Mouse (Mus musculus) liver, embryonic 14.5 days (tissue): ENCODE measurements around the gene Hivep3. TPM values are rescaled to one million over a fixed set of nuclear protein-coding genes. Genes with fewer than 3 reads are reported as not detected.

ENCODE experiments used
- ATAC-seq: fragments of 200-750 bp; cut with Nextera tagmentation; 2 replicates; pipeline ENCODE4 v1.8.0; 2017; ENCODE audit warnings: moderate number of reproducible peaks, mild to moderate bottlenecking, moderate library complexity; ENCODE audit not compliant: insufficient read depth
- DNase-seq, 3 experiments: peaks; one replicate each; pipeline ENCODE4 v3.0.0-alpha.2; 2012 to 2013; ENCODE audit warnings: low read depth in 3 of 3, low spot score in 3 of 3
- H3K27ac ChIP-seq: fragments of 300-500 bp; sonication (generic); 2 replicates; pipeline ENCODE4 v1.5.1; 2014; ENCODE audit warnings: moderate library complexity, mild to moderate bottlenecking, control low read depth, inconsistent platforms
- H3K27me3 ChIP-seq: fragments of 300-500 bp; sonication (generic); 2 replicates; pipeline ENCODE4 v1.6.1; 2014; ENCODE audit warnings: mild to moderate bottlenecking, low read length, moderate library complexity; ENCODE audit not compliant: control insufficient read depth, insufficient read depth
- H3K36me3 ChIP-seq: fragments of 300-500 bp; sonication (generic); replicated peaks from 2 replicates; pipeline ENCODE4 v1.6.1; 2014; ENCODE audit warnings: low read depth; ENCODE audit not compliant: control insufficient read depth, insufficient read depth
- H3K4me1 ChIP-seq, 2 experiments: fragments of 200-500 bp in 1 of 2; fragments of 300-500 bp in 1 of 2; sonication (generic) in 1 of 2; replicated peaks; 2 replicates each; pipeline ENCODE4 v1.6.1; 2012 to 2014; ENCODE audit warnings: antibody characterized with exemption in 1 of 2, inconsistent platforms in 1 of 2, low read length in 1 of 2; ENCODE audit not compliant: control insufficient read depth in 2 of 2, insufficient read depth in 2 of 2
- H3K4me2 ChIP-seq: fragments of 300-500 bp; sonication (generic); 2 replicates; pipeline ENCODE4 v1.6.1; 2014; ENCODE audit warnings: low read depth, mild to moderate bottlenecking, control low read depth, moderate library complexity
- H3K4me3 ChIP-seq, 2 experiments: fragments of 200-500 bp in 1 of 2; fragments of 300-500 bp in 1 of 2; sonication (generic) in 1 of 2; 2 replicates each; pipeline ENCODE4 v1.5.1; 2012 to 2014; ENCODE audit warnings: low read depth in 2 of 2, low read length in 2 of 2, mild to moderate bottlenecking in 2 of 2, control low read depth in 1 of 2, inconsistent platforms in 1 of 2, moderate library complexity in 1 of 2; ENCODE audit not compliant: insufficient read depth in 1 of 2
- H3K9ac ChIP-seq: fragments of 300-500 bp; sonication (generic); replicated peaks from 2 replicates; pipeline ENCODE4 v1.6.1; 2014; ENCODE audit warnings: mild to moderate bottlenecking, control low read depth, moderate library complexity
- H3K9me3 ChIP-seq: fragments of 300-500 bp; sonication (generic); 2 replicates; pipeline ENCODE4 v1.6.1; 2016; ENCODE audit warnings: low read length, mixed read lengths; ENCODE audit not compliant: control insufficient read depth
- CTCF ChIP-seq: IDR thresholded peaks from 2 replicates; pipeline ENCODE4 v1.5.1; 2016; ENCODE audit warnings: antibody characterized with exemption, low read depth, control low read depth
- EP300 ChIP-seq: IDR thresholded peaks from 2 replicates; pipeline ENCODE4 v1.6.1; 2016; ENCODE audit warnings: antibody characterized with exemption, low read depth
- WGBS: fragments of 180-500 bp; shearing (Covaris S2); extraction: QIAGEN DNeasy Blood & Tissue Kit; methylation state at CpG from one replicate; pipeline ENCODE4 v1.1.7; 2014; ENCODE audit not compliant: insufficient replicate concordance; 5-methylcytosine and 5-hydroxymethylcytosine counted together
- polyA plus RNA-seq, 2 experiments: library from polyadenylated mRNA; depleted of rRNA in 1 of 2; stranded (reverse) in 1 of 2; unstranded in 1 of 2; fragments of >200 nt; fragmentation: Nextera tagmentation in 1 of 2; extraction: Ambion mirVana in 1 of 2; gene quantifications; 2 replicates each; pipeline versions ENCODE4 v1.2.1 to v1.2.3; 2012 to 2014

Gene Hivep3
- polyA plus RNA-seq, 2 experiments = 1.9 to 2.7 TPM

- no peaks in the 10 kb centered on the region for H3K9me3 ChIP-seq
- peak overlapping the region; percentile 55 for H3K4me2 ChIP-seq
- TF ChIP-seq CTCF = no peak
- no peak for TF ChIP-seq EP300
- H3K27me3 ChIP-seq = peaks cover 17% of the 10 kb centered on the region
- H3K4me3 ChIP-seq = peak overlapping the region in 1 of 2 experiments; percentile 38; a peak in 1 of 4 replicates
- peaks cover 0 to 2% of the 10 kb centered on the region in 2 experiments; a peak in 1 of 4 replicates for H3K4me1 ChIP-seq
- no peaks in the 10 kb centered on the region for H3K36me3 ChIP-seq
- no peak overlapping the region for H3K9ac ChIP-seq
- DNase-seq (no peak), ATAC-seq (no peak)
- H3K27ac ChIP-seq = no peak overlapping the region
- WGBS = 19% methylated on average over 7 of the region's 7 CpGs
These were observed 81.7 kb downstream of the Hivep3 start for GRCm38 (mm10) chr4:119815133-119815792.

GRCm38 (mm10) chr4:119815793-119816161 is 82.2 kb downstream of the Hivep3 start:
- no peaks in the 10 kb centered on the region for H3K36me3 ChIP-seq
- H3K4me1 ChIP-seq = peaks cover 0 to 2% of the 10 kb centered on the region in 2 experiments; a peak in 1 of 4 replicates
- no peaks in the 10 kb centered on the region for H3K9me3 ChIP-seq
- TF ChIP-seq CTCF (no peak), EP300 (no peak)
- no peak overlapping the region for H3K4me2 ChIP-seq
- H3K27me3 ChIP-seq = peaks cover 17% of the 10 kb centered on the region
- no peak overlapping the region for H3K4me3 ChIP-seq
- DNase-seq (no peak), ATAC-seq (no peak)
- H3K27ac ChIP-seq = no peak overlapping the region
- H3K9ac ChIP-seq = no peak overlapping the region

- Histone ChIP-seq H3K9me3 (no peaks in the 10 kb centered on the region), H3K4me1 (peaks cover 0 to 2% of the 10 kb centered on the region in 2 experiments; a peak in 1 of 4 replicates), H3K4me2 (no peak overlapping the region), H3K27ac (no peak overlapping the region), H3K27me3 (peaks cover 17% of the 10 kb centered on the region), H3K4me3 (no peak overlapping the region), H3K36me3 (no peaks in the 10 kb centered on the region), H3K9ac (no peak overlapping the region)
- 50% methylated on average over 7 of the region's 7 CpGs for WGBS
- TF ChIP-seq EP300 (no peak), CTCF (no peak)
- no peak for DNase-seq
- ATAC-seq = no peak
These were observed 83.2 kb downstream of the Hivep3 start for GRCm38 (mm10) chr4:119816620-119817356.

- ATAC-seq (no peak), DNase-seq (no peak)
- Histone ChIP-seq H3K27me3 (no peaks in the 10 kb centered on the region), H3K4me2 (no peak overlapping the region), H3K9me3 (no peaks in the 10 kb centered on the region), H3K36me3 (no peaks in the 10 kb centered on the region), H3K4me1 (no peaks in the 10 kb centered on the region), H3K9ac (no peak overlapping the region), H3K27ac (no peak overlapping the region), H3K4me3 (no peak overlapping the region)
- TF ChIP-seq EP300 (no peak), CTCF (no peak)
- WGBS = 18% methylated on average over 3 of the region's 3 CpGs
These were observed 92.4 kb downstream of the Hivep3 start for GRCm38 (mm10) chr4:119825956-119826355.

GRCm38 (mm10) chr4:119828386-119828785 is 94.8 kb downstream of the Hivep3 start:
- H3K9ac ChIP-seq = no peak overlapping the region

More at GRCm38 (mm10) chr4:119828386-119828785, 94.8 kb downstream of the Hivep3 start:
- WGBS = 21% methylated on average over 3 of the region's 3 CpGs
- H3K4me2 ChIP-seq = no peak overlapping the region
- ATAC-seq (no peak), DNase-seq (no peak)
- no peaks in the 10 kb centered on the region for H3K27me3 ChIP-seq
- no peak overlapping the region for H3K4me3 ChIP-seq
- H3K36me3 ChIP-seq = no peaks in the 10 kb centered on the region
- TF ChIP-seq EP300 (no peak), CTCF (no peak)
- no peaks in the 10 kb centered on the region for H3K9me3 ChIP-seq
- no peaks in the 10 kb centered on the region for H3K4me1 ChIP-seq
- no peak overlapping the region for H3K27ac ChIP-seq
